Mouse (Mus musculus) thymus, postnatal 4 days (tissue): ENCODE results near the gene Uchl4.

Experiments used
- DNase-seq: peaks from one replicate; pipeline ENCODE4 v3.0.0; 2021

Uchl4 gene

GRCm38 (mm10) chr9:64278665-64279310 is 43.8 kb downstream of the Uchl4 start:
- no peak for DNase-seq

- peak; percentile 98 for DNase-seq
Observed at GRCm38 (mm10) chr9:64281105-64281780, 46.2 kb downstream of the Uchl4 start, which contains the start of gene Tipin. Gene Tipin, plus strand, starts transcription at chr9:64281581.

GRCm38 (mm10) chr9:64281781-64282178 is 46.8 kb downstream of the Uchl4 start:
- no peak for DNase-seq

- DNase-seq = no peak
Observed at GRCm38 (mm10) chr9:64282404-64282987, 47.5 kb downstream of the Uchl4 start.
